Mouse (Mus musculus): Measurements from ENCODE around the gene Syngap1.
"Not testable (repeated sequence)": the region's sequence is repeated elsewhere in the genome, so short reads cannot be mapped to it uniquely, and the experiment has no call there.

Syngap1 gene

DNA sequence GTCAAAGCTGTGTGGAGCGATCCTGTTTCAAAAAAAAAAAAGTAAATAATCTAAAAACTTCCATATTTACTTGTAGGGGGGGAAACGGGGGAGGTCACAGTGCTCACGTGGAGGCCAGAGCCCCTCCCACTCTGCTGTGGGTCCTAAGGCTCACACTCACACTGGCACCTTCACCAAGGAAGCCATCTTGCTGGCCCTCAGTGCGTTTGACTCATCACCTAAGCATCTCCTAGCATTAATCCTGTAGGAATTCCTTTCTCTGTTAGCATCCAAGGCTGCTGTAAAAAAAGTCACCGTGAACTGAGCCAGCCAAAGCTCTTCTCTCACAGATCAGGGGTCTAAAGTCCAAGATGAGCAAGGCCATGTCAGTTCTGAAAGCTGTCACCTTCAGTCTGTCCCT is 15.3 kb downstream of the Syngap1 start:
- no peak for DNase-seq (ENCODE audit: low spot score in 2 of 2)

DNA sequence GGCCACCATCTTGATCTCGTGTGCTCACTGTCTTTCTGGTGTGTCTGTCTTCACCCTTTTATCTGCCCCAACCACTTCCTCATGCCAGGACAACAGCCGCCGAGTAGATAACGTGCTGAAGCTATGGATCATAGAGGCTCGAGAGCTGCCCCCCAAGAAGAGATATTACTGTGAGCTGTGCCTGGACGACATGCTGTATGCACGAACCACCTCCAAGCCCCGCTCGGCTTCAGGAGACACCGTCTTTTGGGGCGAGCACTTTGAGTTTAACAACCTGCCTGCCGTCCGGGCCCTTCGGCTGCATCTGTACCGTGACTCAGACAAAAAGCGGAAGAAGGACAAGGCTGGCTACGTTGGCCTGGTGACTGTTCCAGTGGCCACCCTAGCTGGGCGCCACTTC is 15.8 kb downstream of the Syngap1 start:
- no peak for DNase-seq (ENCODE audit: low spot score in 2 of 2)

DNA sequence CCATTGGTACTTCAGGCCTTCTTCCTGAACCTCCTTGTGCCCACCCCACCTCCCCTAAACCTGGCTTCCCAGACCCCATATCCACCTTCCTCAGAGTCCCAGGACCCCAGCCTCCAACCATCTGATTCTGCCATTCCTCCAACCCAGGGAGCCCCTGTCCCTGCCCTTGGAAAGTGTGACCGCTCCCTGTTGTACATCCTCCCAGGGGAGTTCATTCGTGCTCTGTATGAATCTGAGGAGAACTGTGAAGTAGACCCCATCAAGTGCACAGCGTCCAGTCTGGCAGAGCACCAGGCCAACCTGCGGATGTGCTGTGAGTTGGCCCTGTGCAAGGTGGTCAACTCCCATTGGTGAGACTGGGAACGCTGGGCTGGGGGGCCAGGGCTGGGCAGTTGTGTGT is 16.8 kb downstream of the Syngap1 start:
- DNase-seq (ENCODE audit: low spot score in 2 of 2): no peak

DNA sequence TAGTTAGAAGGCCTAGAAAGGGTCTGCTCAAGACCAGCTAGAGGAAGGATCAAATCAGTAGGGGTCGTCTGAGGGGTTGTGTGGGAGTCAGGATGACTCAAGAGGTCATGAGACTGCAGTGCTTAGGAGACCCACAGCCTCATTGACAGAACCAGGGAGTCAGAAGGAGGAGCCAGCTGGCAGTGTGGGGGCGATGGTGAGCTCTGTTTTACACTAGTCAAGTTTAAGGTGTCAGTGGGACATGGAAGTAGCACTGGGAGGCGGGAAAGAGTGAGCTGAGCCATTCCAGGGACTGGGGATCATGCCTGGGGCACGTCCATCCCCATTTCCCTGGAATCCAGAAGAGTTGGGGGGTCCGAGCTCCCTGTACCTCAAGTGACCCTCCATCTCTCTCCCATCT is 17.8 kb downstream of the Syngap1 start:
- peak in 1 of 2 experiments; percentile 50 for DNase-seq (ENCODE audit: low spot score in 2 of 2)

DNA sequence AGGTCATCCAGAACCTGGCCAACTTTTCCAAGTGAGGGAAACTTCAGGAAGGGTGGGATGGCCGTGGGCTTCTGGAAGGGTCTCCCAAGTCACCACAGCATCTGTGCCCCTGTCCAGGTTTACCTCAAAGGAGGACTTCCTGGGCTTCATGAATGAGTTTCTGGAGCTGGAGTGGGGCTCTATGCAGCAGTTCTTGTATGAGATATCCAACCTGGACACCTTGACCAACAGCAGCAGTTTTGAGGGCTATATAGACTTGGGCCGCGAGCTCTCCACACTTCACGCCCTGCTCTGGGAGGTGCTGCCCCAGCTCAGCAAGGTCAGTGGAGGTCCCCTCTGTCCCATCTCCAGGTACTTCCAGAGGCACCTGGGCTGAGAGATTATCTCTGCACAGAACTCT is 18.8 kb downstream of the Syngap1 start:
- no peak for DNase-seq (ENCODE audit: low spot score in 2 of 2)

DNA sequence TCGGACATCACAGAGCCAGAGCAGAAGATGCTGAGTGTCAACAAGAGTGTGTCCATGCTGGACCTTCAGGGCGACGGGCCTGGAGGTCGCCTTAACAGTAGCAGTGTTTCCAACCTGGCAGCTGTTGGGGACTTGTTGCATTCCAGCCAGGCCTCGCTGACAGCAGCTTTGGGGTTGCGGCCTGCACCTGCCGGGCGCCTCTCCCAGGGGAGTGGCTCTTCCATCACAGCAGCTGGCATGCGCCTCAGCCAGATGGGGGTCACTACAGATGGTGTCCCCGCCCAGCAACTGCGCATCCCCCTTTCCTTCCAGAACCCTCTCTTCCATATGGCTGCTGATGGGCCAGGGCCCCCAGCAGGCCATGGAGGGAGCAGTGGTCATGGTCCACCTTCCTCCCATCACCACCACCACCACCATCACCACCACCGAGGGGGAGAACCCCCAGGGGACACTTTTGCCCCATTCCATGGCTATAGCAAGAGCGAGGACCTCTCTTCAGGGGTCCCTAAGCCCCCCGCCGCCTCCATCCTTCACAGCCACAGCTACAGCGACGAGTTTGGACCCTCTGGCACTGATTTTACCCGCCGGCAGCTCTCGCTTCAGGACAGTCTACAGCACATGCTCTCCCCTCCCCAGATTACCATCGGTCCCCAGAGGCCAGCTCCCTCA is 20.7 kb downstream of the Syngap1 start:
- DNase-seq (ENCODE audit: low spot score in 2 of 2): no peak

DNA sequence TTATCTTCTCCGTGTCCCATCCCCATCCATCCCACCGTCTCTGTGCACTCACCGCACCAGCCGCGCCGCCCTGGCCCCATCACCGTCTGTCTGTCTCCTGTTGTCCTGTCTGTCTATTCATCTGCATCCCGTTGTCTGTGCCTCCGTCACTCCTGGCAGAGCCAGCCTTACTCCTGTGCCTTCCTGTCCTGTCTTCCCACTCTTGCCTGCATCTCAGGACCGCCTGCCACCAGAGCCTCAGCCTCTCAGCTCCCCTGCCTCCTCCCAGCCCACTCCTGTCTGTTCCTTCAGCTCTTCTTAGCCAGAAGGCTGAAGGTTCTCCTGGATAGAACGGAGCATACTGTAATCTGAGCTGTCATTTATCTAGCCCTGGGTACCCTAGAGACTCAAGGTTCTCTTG is 25.9 kb downstream of the Syngap1 start:
- DNase-seq (ENCODE audit: low spot score in 2 of 2): peak in 1 of 2 experiments; percentile 68

DNA sequence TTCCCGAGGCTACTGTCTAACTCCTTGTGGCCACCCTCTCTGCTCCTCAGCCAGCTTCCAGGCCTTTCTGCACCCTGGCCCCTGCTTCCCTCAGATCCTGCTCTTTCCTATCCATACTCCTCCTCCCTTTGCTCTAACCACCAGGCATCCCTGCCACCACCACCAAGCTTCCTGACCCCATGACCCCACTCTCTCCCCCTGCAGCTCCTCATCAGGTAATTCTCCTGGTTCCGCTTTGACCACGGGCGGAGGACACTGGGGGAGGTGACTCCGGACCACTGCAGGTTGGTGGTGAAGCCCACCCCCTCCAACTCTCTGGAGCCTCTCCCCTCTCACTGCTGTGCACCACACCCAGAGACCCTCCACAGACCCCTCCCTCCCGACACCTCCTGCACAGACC is 26.4 kb downstream of the Syngap1 start:
- DNase-seq (ENCODE audit: low spot score in 2 of 2): no peak

DNA sequence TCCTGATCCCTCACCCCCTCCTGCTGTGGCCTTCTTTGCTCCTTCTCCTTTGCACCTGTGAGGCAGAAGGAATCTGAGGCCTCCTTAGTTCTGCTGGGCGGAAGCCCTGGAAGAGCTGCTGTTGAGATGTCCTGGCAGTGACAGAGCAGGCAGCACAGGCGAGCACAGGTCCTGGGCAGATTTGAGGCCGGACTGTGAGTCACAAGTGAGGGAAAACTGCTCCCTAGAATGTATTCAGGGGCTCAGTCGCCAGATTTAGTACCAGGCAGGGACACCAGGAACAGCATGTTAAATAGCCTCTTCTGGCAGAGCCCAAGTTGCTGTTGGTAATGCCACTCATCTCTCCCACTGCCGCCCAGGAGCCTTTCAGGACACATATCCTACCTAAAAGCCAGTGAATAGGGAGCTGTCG is 27.2 kb downstream of the Syngap1 start:
- DNase-seq (ENCODE audit: low spot score in 2 of 2): peak in 1 of 2 experiments; percentile 74

DNA sequence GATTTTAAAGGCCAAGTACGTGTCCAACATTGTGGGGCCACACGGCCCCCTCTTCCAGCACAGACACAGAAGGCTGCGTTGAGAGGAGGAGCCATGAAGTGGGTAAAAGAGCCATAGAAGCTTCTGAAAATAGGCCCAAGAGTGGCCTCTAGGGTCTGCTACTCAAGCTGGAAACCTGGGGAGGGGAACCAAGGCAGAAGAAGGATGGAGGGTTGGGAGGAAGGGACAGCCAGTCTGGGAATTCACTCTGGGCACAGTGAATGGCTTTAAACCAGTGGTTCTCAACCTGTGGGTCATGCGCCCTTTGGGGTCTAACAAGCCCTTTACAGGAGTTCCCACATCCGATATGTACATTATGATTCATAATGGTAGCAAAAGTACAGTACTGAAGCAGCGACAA is 28.2 kb downstream of the Syngap1 start:
- DNase-seq (ENCODE audit: low spot score in 2 of 2): no peak

DNA sequence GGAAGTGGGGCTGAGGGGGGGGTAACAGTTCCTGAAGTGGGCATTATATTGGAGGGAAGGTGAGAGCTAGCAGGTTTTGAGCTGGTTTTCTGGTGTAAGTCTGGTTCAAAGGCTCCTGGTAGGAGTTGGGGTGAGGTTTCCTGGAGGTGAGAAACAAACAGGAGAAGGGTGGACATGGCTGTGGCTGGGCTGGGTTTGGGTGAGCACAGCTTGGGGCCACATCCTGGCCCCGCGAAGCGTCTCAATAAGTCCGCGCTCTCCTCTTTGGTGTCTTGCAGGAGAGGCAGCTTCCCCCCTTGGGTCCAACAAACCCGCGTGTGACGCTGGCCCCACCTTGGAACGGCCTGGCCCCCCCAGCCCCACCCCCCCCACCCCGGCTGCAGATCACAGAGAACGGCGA is 29.2 kb downstream of the Syngap1 start:
- DNase-seq (ENCODE audit: low spot score in 2 of 2): no peak

DNA sequence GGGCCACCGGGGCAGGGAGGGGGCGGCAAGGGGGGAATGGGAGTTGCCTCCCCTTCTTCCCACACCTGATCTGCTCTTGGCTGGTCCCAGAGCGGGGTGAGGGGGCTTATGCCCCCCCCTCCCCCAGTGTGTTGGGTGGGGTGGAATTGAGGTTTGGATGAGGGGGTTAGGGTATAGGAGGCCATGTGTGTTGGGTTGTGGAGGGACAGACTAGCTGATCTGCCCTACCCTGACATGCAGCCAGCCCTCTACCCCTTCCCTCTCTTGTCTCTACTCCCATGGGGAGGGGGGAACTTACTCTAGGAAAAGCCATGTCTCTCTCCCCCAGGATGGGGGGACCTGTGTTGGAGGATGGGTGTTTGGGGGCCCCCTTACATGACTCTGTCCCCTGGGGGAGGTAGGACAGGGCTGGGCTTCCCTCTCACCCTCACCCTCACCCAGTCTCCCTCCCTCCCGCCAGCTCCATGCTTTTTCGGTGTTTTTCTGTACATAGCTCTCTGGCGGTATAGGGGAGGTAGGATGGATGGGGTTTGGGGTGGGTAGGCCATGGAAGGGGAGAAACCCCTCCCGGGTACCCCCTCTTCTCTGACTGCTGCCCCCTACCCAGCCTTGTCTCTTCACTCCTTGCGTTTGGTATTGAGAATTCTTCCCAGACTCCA is 30.3 kb downstream of the Syngap1 start:
- no peak for DNase-seq (ENCODE audit: low spot score in 2 of 2)

DNA sequence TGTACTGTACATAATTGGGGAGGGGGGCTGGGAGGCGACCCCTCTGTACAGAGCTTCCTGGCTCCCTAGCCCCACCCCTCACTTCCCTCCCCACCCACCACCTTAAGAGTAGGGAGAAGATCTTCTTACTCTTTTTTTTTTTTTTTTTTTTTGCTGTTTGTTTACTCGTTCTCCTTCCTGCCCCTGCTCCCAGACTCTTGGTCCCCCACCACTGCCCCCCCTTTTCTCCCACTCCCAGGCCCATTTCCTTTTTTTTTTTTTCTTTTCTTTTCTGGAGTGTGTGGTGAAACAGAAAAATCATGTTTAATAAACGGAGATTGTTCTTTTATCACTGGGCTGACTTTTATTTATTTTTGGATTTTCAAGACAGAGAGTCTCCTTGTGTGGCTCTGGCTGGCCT is 31.1 kb downstream of the Syngap1 start:
- DNase-seq (ENCODE audit: low spot score in 2 of 2): no peak

DNA sequence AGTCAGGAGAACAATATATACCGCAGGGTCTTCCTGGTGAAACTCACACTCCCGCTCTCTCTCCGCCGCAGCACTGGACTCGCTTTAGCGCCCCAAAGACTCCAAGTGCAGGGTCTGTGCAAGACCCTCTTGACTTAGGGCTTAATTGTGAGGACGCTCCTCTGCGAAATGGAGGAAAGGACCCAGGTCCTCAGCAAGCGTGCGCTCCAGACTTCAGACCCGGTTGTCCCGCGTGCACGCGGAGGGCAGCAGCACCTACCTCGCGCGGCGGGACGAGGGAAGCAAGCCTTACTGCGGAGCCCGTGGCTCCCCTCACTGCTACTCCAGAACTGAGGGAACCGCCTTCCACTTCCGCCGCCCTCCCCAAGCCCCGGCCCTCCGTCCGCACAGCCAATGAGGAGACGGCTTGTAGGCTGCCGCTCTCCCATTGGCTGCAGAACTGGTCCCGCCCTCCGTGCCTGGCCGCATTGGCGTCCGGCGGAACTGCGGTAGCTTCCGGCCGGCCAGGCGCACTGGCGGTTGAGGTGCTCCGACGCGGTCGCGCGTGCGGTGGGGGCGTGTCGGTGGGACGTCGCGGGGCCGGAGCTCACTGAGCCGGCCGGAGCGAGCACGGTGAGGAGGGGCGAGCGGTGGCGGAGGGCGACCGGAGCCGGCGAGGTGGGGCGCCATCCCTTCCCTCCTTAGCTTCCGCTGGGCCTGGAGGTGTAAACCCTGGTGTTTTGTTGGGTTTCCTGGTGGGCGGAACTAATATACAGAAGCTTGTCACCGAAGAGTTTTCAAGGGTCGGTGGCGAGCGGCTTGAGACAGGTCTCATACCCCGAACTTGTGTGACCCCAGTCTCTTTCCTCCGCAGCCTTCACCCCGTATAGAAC is 31.9 kb downstream of the Syngap1 start, which contains the start of gene Zbtb9:
Gene Zbtb9, plus strand, starts transcription at position 465 of the 872 bp plus-strand sequence.
- DNase-seq (ENCODE audit: low spot score in 2 of 2): peak; percentile 93 to 95

DNA sequence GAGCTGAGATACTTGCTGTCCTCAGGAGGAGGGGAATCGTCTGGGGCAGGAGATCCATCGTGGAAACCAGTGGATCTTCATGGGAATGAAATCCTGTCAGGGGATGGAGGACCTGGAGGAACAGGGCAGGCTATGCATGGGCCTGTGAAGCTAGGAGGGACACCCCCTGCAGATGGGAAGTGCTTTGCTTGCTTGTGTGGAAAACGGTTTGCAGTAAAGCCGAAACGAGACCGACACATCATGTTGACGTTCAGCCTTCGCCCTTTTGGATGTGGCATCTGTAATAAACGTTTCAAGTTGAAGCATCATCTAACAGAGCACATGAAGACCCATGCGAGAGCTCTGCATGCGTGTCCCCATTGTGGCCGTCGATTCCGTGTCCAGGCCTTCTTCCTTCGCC is 33.5 kb downstream of the Syngap1 start:
- no peak for DNase-seq (ENCODE audit: low spot score in 2 of 2)

DNA sequence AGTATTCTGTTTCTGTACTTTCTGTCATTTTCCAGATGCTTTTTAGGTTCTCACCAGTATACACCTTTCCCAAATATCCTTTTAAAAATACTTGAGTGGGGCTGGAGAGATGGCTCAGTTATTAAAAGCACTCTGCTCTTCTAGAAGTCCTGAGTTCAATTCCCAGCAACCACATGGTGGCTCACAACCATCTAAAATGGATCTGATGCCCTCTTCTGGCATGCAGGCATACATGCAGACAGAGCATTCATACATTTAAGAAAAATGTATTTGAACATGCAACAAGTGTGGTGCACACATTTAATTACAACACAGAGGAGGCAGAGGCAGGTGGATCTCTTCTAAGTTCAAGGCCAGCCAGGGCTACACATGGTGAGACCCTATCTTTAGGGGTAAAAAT is 34.4 kb downstream of the Syngap1 start:
- DNase-seq (ENCODE audit: low spot score in 2 of 2): no peak

DNA sequence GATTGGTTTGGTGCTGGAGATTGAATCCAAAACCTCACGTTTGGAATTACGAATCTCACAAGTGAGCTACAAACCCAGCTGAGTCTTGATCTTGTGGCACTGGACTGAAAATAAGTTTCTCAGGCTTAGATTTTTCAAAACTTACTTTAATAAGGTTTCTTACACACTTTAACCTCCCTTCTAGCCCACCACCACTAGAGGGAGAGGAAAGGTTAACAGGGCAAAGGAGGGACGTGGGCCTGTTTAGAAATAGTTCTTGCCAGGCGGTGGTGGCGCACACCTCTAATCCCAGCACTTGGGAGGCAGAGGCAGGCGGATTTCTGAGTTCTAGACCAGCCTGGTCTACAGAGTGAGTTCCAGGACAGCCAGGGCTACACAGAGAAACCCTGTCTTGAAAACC is 36.3 kb downstream of the Syngap1 start:
- DNase-seq (ENCODE audit: low spot score in 2 of 2): not testable (repeated sequence)

DNA sequence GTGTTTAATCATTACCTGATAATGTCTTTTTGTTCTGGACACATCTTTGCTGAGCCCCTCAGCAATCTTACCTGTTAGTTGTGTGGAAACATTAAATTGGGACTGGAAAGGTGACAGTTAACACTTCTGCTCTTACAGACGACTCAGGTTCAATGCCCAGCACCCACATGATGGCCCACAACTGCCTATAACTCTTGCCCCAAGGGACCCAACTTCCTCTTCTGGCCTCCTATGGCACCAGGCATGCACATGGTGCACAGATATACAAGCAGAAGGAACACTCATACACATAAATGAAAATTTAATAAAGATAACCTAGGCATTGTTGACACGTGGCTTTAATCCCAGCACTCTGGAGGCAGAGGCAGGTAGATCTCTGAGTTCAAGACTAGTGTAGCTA is 38.4 kb downstream of the Syngap1 start:
- DNase-seq (ENCODE audit: low spot score in 2 of 2): no peak

DNA sequence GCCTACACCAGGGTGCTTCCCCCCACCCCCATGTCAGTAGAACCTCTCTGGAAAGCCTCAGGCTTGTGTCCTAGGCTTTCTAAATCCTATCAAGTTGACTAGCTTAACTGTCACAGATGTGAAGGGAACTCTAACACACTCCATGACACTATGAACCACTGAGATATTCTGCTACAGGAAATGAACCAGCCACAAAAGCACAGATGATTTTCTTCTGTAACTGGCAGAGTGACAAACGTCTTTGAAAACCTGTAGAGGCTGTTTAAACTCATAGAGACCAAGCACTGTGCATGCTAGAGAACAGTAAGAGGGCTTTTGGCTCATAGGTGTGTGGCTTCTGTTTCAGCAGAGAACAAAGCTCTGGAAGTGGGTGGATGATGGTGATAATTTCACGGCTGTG is 40.0 kb downstream of the Syngap1 start:
- DNase-seq (ENCODE audit: low spot score in 2 of 2): no peak

DNA sequence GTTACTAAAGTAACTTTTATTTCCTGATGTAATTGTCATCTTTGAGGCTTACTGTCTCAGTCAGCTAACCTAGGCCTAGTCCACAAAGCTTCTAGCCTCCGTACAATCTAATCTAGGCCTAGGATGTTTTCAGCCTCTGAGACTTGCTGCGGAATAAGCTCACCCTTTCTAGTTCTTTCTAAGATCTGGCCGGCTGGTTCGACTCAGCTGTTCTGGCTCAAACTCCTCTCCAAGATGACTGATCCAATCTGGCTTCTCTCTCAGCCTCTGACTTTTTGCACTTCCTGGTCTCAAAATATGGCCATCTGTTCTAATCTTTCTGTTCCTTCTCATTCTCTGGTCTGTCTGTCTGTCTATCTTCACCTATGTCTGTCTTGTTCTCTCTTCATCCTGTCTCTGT is 42.3 kb downstream of the Syngap1 start:
- no peak for DNase-seq (ENCODE audit: low spot score in 2 of 2)

DNA sequence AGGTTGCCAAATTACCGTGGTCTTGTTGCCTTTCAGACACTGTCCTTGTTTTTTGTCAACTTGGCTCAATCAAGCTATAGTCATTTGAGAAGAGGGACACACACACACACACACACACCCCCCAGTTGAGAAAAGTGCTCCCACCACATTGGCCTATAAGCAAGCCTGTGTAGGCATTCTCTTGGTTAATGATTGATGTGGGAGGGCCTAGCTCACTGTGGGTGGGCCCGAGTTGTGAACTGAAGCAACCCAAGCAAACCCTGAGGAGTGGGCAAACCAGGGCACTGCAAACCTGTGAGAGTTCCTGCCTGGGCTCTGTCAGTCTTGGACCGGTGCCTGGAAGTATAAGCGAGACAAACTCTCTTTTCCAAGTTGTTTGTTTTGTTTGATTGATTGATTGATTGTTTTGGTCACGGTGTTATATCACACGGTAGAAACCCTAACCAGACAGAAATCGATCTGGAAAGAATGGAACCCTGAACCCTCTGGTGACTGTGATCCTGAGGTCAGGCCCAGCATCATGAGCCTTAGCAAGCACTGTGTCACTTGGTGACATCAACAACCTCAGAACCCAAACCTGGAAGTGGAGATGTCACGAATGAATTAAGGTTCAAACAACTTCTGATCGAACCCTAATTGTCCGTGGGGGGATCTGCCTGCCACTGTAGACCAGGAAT is 44.6 kb downstream of the Syngap1 start:
- DNase-seq (ENCODE audit: low spot score in 2 of 2): no peak

DNA sequence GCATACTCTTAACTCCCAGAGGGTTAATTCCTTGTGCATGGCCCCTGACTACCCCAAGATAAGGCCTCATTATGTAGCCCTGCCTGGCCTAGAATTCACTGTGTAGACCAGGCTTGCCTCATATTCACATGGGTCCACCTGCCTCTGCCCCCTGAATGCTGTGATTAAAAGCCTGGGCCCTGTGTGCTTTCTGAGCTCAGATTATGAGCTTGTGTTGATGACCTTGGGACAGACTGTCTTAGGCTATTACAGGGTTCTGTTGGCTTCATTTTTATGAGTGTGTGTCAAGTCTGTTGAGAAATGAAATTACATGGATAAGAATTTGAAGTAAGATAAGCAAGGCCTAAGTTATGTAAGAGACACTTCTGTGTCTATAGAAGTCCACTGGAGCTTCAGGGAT is 49.5 kb downstream of the Syngap1 start:
- DNase-seq (ENCODE audit: low spot score in 2 of 2): no peak
